Mouse (Mus musculus) brown adipose tissue, adult 24 weeks (tissue): ENCODE results near the gene Fam169b. TPM values are rescaled to one million over a fixed set of nuclear protein-coding genes. Genes with fewer than 3 reads are reported as not detected.

ENCODE experiments used
- H3K27ac ChIP-seq: fragments of 200-500 bp; replicated peaks from 2 replicates; pipeline ENCODE4 v1.5.1; 2012; ENCODE audit warnings: low read depth, mild to moderate bottlenecking, low read length
- H3K4me1 ChIP-seq: fragments of 200-500 bp; 2 replicates; pipeline ENCODE4 v1.6.1; 2012; ENCODE audit warnings: low read length, mixed read lengths; ENCODE audit not compliant: control insufficient read depth, insufficient read depth, insufficient read length
- H3K4me3 ChIP-seq: fragments of 200-500 bp; 2 replicates; pipeline ENCODE4 v1.5.1; 2012; ENCODE audit warnings: low read depth, mild to moderate bottlenecking, low read length, moderate library complexity; ENCODE audit not compliant: insufficient read depth
- polyA plus RNA-seq: library from polyadenylated mRNA; stranded (reverse); fragments of >200 nt; gene quantifications from 2 replicates; pipeline ENCODE4 v1.2.4, GENCODE M21; 2012; ENCODE audit not compliant: missing spikeins, insufficient read depth, insufficient read length

The Fam169b gene
- polyA plus RNA-seq, 1 experiment: not detected

GRCm38 (mm10) chr7:68313038-68313782, 39.6 kb downstream of the Fam169b start:
- no peak overlapping the region for H3K4me3 ChIP-seq
- H3K27ac ChIP-seq: no peak overlapping the region
- no peaks in the 10 kb centered on the region for H3K4me1 ChIP-seq

- Histone ChIP-seq H3K27ac (no peak overlapping the region), H3K4me1 (no peaks in the 10 kb centered on the region), H3K4me3 (no peak overlapping the region)
Measured at GRCm38 (mm10) chr7:68314286-68314685, 40.6 kb downstream of the Fam169b start.

GRCm38 (mm10) chr7:68315068-68315467, 41.4 kb downstream of the Fam169b start:
- no peak overlapping the region for H3K4me3 ChIP-seq
- H3K27ac ChIP-seq: no peak overlapping the region

GRCm38 (mm10) chr7:68318006-68318788, 44.6 kb downstream of the Fam169b start:
- no peak overlapping the region for H3K27ac ChIP-seq
- H3K4me1 ChIP-seq: no peaks in the 10 kb centered on the region
- H3K4me3 ChIP-seq: no peak overlapping the region

More at GRCm38 (mm10) chr7:68315068-68315467, 41.4 kb downstream of the Fam169b start:
- no peaks in the 10 kb centered on the region for H3K4me1 ChIP-seq

GRCm38 (mm10) chr7:68318979-68319378, 45.3 kb downstream of the Fam169b start:
- no peaks in the 10 kb centered on the region for H3K4me1 ChIP-seq
- no peak overlapping the region for H3K4me3 ChIP-seq
- H3K27ac ChIP-seq: no peak overlapping the region

DNA sequence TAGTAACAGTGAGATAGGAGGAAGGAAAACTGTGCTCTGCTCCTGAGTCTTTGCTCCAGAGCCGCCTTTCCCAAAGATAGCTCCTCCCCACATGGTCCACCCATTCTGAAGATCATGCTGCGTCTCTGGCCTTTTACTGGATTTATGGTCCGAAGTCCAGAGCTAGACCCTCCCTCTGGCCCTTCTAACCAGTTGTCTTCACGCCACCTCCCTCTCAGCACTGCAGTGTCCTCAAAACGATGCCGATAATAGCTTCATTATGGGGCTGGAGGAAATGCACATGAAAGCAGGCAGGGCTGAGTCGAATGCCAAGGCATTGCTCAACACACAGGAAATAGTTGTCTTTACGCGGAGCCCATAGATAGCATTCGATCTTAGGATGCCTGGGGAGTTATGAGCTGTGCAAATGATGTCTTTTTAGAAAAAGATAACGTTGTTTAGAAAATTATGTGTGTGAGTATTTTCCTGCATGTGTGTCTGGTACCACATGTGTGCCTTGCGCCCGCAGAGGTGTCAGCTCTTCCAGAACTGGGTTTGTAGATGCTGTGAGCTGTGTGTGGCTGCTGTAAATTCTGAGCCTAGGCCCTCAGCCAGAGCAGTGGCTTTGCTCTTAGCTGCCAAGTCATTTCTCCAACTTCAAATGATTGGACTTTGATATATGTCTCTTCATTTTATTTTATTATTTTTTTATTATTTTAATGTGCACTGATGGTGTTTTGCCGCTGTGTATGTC, 46.6 kb downstream of the Fam169b start:
- H3K4me3 ChIP-seq: no peak overlapping the region
- H3K4me1 ChIP-seq: no peaks in the 10 kb centered on the region
- no peak overlapping the region for H3K27ac ChIP-seq

GRCm38 (mm10) chr7:68323051-68323450, 49.4 kb downstream of the Fam169b start:
- Histone ChIP-seq H3K4me1 (no peaks in the 10 kb centered on the region), H3K27ac (no peak overlapping the region), H3K4me3 (no peak overlapping the region)

- no peak overlapping the region for H3K27ac ChIP-seq
- peaks cover 2% of the 10 kb centered on the region; the same call in 1 of the 2 replicates for H3K4me1 ChIP-seq
- no peak overlapping the region for H3K4me3 ChIP-seq
Measured at GRCm38 (mm10) chr7:68326190-68326722, 52.6 kb downstream of the Fam169b start.

- H3K4me3 ChIP-seq: no peak overlapping the region
- no peak overlapping the region for H3K27ac ChIP-seq
- peaks cover 2% of the 10 kb centered on the region; the same call in 1 of the 2 replicates for H3K4me1 ChIP-seq
Measured at GRCm38 (mm10) chr7:68329000-68329399, 55.4 kb downstream of the Fam169b start.

- H3K27ac ChIP-seq: no peak overlapping the region
- no peak overlapping the region for H3K4me3 ChIP-seq
- H3K4me1 ChIP-seq: peaks cover 2% of the 10 kb centered on the region; the same call in 1 of the 2 replicates
Measured at GRCm38 (mm10) chr7:68332799-68333198, 59.2 kb downstream of the Fam169b start.

DNA sequence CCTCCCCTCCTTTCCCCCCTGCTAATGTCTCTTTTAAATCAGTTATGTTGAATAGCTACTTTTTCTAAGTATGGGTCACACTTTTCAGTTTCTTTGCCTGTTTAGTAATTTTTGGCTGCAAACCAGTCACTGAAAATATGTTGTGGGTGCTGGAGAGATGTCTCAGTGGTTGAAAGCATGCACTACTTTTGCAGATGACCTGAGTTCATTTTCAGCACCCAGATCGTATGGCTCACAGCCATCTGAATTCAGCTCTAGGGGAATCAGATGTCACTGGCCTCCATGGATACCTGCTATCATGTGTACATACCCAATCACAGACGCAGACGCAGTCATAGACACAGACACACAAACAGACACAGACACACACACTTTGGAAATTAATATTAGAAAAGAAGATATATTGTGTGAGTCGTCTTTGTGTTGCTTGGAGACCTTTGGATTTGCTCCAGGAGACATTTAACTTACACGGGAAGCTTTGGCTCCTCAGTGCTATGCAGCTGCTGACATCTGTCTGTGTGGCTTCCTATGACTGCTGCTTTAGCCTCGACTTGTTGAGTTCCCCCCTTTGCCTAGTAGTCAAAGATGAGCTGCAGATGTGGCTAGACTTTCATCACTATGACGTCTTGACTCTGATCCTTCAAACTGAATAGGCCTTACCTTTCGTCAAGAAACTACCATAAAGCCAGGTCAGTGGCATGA, 63.6 kb downstream of the Fam169b start:
- Histone ChIP-seq H3K4me1 (no peaks in the 10 kb centered on the region), H3K27ac (no peak overlapping the region)

DNA sequence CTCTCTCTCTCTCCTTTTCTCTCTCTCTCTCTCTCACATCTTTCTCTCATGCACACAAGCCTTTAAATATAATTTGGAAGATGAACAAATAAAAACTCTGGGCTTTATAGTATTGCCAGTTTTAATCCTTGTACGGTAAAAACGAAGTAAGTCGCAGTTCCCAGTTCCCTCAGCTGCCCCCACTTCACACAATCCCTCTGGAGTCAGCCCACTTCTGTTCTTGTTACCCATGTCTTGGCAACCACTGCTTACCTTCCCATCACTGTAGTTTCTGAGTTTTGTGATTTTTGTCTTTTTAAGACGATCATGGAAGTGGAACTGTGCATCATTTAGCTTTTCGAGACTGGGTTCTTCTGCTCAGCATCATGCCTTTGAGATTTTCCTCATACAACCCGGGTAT, 65.0 kb downstream of the Fam169b start:
- no peak overlapping the region for H3K4me3 ChIP-seq
- no peaks in the 10 kb centered on the region for H3K4me1 ChIP-seq
- no peak overlapping the region for H3K27ac ChIP-seq

More for the DNA sequence above, 63.6 kb downstream of the Fam169b start:
- no peak overlapping the region for H3K4me3 ChIP-seq

DNA sequence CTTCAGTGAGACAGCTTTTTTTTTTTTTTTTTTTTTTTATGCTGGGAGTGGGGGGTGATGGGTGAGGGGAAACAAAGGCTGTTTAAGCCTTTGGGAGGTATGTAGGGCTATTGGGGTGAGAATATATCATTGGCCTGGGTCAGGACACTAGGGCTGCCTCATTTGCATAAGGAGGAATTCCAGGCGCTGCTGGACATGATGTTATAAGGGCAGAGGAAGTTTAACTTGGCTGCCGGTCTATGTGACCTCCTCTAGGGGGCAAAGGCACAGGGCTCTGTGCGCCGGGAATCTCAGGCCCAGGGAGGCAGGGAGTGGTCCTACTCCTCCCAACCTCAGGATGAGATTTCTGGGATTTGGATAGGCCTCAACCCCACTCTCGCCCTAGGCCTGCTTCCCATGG, 70.9 kb downstream of the Fam169b start:
- Histone ChIP-seq H3K27ac (no peak overlapping the region), H3K4me1 (no peaks in the 10 kb centered on the region), H3K4me3 (no peak overlapping the region)

- no peaks in the 10 kb centered on the region for H3K4me1 ChIP-seq
- no peak overlapping the region for H3K27ac ChIP-seq
- H3K4me3 ChIP-seq: no peak overlapping the region
Measured at GRCm38 (mm10) chr7:68345963-68346362, 72.3 kb downstream of the Fam169b start.
